Mouse (Mus musculus): Measurements from ENCODE around the gene Rilp. TPM values are rescaled to one million over a fixed set of nuclear protein-coding genes. Genes with fewer than 3 reads are reported as not detected.
"Not testable (repeated sequence)": the region's sequence is repeated elsewhere in the genome, so short reads cannot be mapped to it uniquely, and the experiment has no call there.

Gene Rilp
- polyA plus RNA-seq, 1 experiment from 2014 or later, result 0.27 TPM

- Histone ChIP-seq H3K4me3 (ENCODE audit: low read depth, low read length) (no peak overlapping the region), H3K4me1 (ENCODE audit: control insufficient read depth, insufficient read depth, low read length) (peaks cover 10% of the 10 kb centered on the region; the same call in 1 of the 2 replicates), H3K27me3 (ENCODE audit: control insufficient read depth, insufficient read depth, low read length) (no peaks in the 10 kb centered on the region), H3K36me3 (replicated peaks; ENCODE audit: control insufficient read depth, insufficient read depth, low read depth, low read length) (no peaks in the 10 kb centered on the region), H3K27ac (replicated peaks; ENCODE audit: low read depth, low read length) (no peak overlapping the region), H3K9ac (replicated peaks; ENCODE audit: low read length) (no peak overlapping the region), H3K9me3 (replicated peaks; ENCODE audit: control insufficient read depth, low read length) (no peaks in the 10 kb centered on the region), H3K4me2 (ENCODE audit: low read depth, low read length) (no peak overlapping the region)
- ATAC-seq (replicated peaks; ENCODE audit: insufficient number of reproducible peaks, low FRiP score, low TSS enrichment, low read depth), result no peak
- DNase-seq (ENCODE audit: low spot score), result no peak
- 91% methylated on average over 5 of the region's 5 CpGs for WGBS
These were observed 41.4 kb downstream of the Rilp start for GRCm38 (mm10) chr11:75551321-75551720.

- Histone ChIP-seq H3K27me3 (ENCODE audit: control insufficient read depth, insufficient read depth, low read length) (no peaks in the 10 kb centered on the region), H3K9ac (replicated peaks; ENCODE audit: low read length) (peak overlapping the region; percentile 25; the same call in 1 of the 2 replicates), H3K4me2 (ENCODE audit: low read depth, low read length) (no peak overlapping the region), H3K27ac (replicated peaks; ENCODE audit: low read depth, low read length) (no peak overlapping the region), H3K4me3 (ENCODE audit: low read depth, low read length) (no peak overlapping the region), H3K4me1 (ENCODE audit: control insufficient read depth, insufficient read depth, low read length) (peaks cover 10% of the 10 kb centered on the region; the same call in 1 of the 2 replicates), H3K36me3 (replicated peaks; ENCODE audit: control insufficient read depth, insufficient read depth, low read depth, low read length) (no peaks in the 10 kb centered on the region), H3K9me3 (replicated peaks; ENCODE audit: control insufficient read depth, low read length) (no peaks in the 10 kb centered on the region)
- 68% methylated on average over 9 of the region's 9 CpGs for WGBS
- DNase-seq (ENCODE audit: low spot score) (peak; percentile 31), ATAC-seq (replicated peaks; ENCODE audit: insufficient number of reproducible peaks, low FRiP score, low TSS enrichment, low read depth) (no peak)
These were observed 42.1 kb downstream of the Rilp start for GRCm38 (mm10) chr11:75551961-75552441.

GRCm38 (mm10) chr11:75552906-75553482 is 43.1 kb downstream of the Rilp start:
- ATAC-seq (replicated peaks; ENCODE audit: insufficient number of reproducible peaks, low FRiP score, low TSS enrichment, low read depth) (no peak), DNase-seq (ENCODE audit: low spot score) (peak; percentile 70)
- no peak overlapping the region for H3K9ac ChIP-seq (replicated peaks; ENCODE audit: low read length)
- no peaks in the 10 kb centered on the region for H3K27me3 ChIP-seq (ENCODE audit: control insufficient read depth, insufficient read depth, low read length)
- WGBS, result 17% methylated on average over 7 of the region's 7 CpGs
- H3K4me1 ChIP-seq (ENCODE audit: control insufficient read depth, insufficient read depth, low read length), result peaks cover 10% of the 10 kb centered on the region; the same call in 1 of the 2 replicates
- H3K4me2 ChIP-seq (ENCODE audit: low read depth, low read length), result no peak overlapping the region
- no peak overlapping the region for H3K4me3 ChIP-seq (ENCODE audit: low read depth, low read length)
- no peaks in the 10 kb centered on the region for H3K9me3 ChIP-seq (replicated peaks; ENCODE audit: control insufficient read depth, low read length)
- no peaks in the 10 kb centered on the region for H3K36me3 ChIP-seq (replicated peaks; ENCODE audit: control insufficient read depth, insufficient read depth, low read depth, low read length)
- H3K27ac ChIP-seq (replicated peaks; ENCODE audit: low read depth, low read length), result no peak overlapping the region

GRCm38 (mm10) chr11:75556006-75556405 is 46.1 kb downstream of the Rilp start:
- H3K4me1 ChIP-seq (ENCODE audit: control insufficient read depth, insufficient read depth, low read length); H3K4me2 ChIP-seq (ENCODE audit: low read depth, low read length); ATAC-seq (replicated peaks; ENCODE audit: insufficient number of reproducible peaks, low FRiP score, low TSS enrichment, low read depth); H3K36me3 ChIP-seq (replicated peaks; ENCODE audit: control insufficient read depth, insufficient read depth, low read depth, low read length); H3K9me3 ChIP-seq (replicated peaks; ENCODE audit: control insufficient read depth, low read length); DNase-seq (ENCODE audit: low spot score); H3K9ac ChIP-seq (replicated peaks; ENCODE audit: low read length); H3K4me3 ChIP-seq (ENCODE audit: low read depth, low read length); H3K27ac ChIP-seq (replicated peaks; ENCODE audit: low read depth, low read length); H3K27me3 ChIP-seq (ENCODE audit: control insufficient read depth, insufficient read depth, low read length): not testable (repeated sequence)
- 95% methylated on average over 6 of the region's 6 CpGs for WGBS

- Histone ChIP-seq H3K27ac (replicated peaks; ENCODE audit: low read depth, low read length) (no peak overlapping the region), H3K4me1 (ENCODE audit: control insufficient read depth, insufficient read depth, low read length) (0 out of 2 replicates have a peak, but pooled peaks cover 1% of the 10 kb centered on the region), H3K9ac (replicated peaks; ENCODE audit: low read length) (no peak overlapping the region), H3K9me3 (replicated peaks; ENCODE audit: control insufficient read depth, low read length) (no peaks in the 10 kb centered on the region), H3K36me3 (replicated peaks; ENCODE audit: control insufficient read depth, insufficient read depth, low read depth, low read length) (no peaks in the 10 kb centered on the region), H3K4me3 (ENCODE audit: low read depth, low read length) (no peak overlapping the region), H3K4me2 (ENCODE audit: low read depth, low read length) (no peak overlapping the region), H3K27me3 (ENCODE audit: control insufficient read depth, insufficient read depth, low read length) (no peaks in the 10 kb centered on the region)
- DNase-seq (ENCODE audit: low spot score) (no peak), ATAC-seq (replicated peaks; ENCODE audit: insufficient number of reproducible peaks, low FRiP score, low TSS enrichment, low read depth) (no peak)
- 54% methylated on average over 6 of the region's 6 CpGs for WGBS
These were observed 47.2 kb downstream of the Rilp start for GRCm38 (mm10) chr11:75557142-75557541.

GRCm38 (mm10) chr11:75558101-75558500 is 48.2 kb downstream of the Rilp start:
- Histone ChIP-seq H3K9ac (replicated peaks; ENCODE audit: low read length) (no peak overlapping the region), H3K4me1 (ENCODE audit: control insufficient read depth, insufficient read depth, low read length) (no peaks in the 10 kb centered on the region), H3K27me3 (ENCODE audit: control insufficient read depth, insufficient read depth, low read length) (no peaks in the 10 kb centered on the region), H3K9me3 (replicated peaks; ENCODE audit: control insufficient read depth, low read length) (no peaks in the 10 kb centered on the region), H3K36me3 (replicated peaks; ENCODE audit: control insufficient read depth, insufficient read depth, low read depth, low read length) (no peaks in the 10 kb centered on the region), H3K27ac (replicated peaks; ENCODE audit: low read depth, low read length) (no peak overlapping the region), H3K4me3 (ENCODE audit: low read depth, low read length) (no peak overlapping the region), H3K4me2 (ENCODE audit: low read depth, low read length) (no peak overlapping the region)
- ATAC-seq (replicated peaks; ENCODE audit: insufficient number of reproducible peaks, low FRiP score, low TSS enrichment, low read depth) (no peak), DNase-seq (ENCODE audit: low spot score) (no peak)
- 90% methylated on average over 1 of the region's 1 CpGs for WGBS

- no peak overlapping the region for H3K9ac ChIP-seq (replicated peaks; ENCODE audit: low read length)
- 89% methylated on average over 8 of the region's 8 CpGs for WGBS
- H3K4me3 ChIP-seq (ENCODE audit: low read depth, low read length), result no peak overlapping the region
- no peak overlapping the region for H3K27ac ChIP-seq (replicated peaks; ENCODE audit: low read depth, low read length)
- H3K27me3 ChIP-seq (ENCODE audit: control insufficient read depth, insufficient read depth, low read length), result no peaks in the 10 kb centered on the region
- no peaks in the 10 kb centered on the region for H3K36me3 ChIP-seq (replicated peaks; ENCODE audit: control insufficient read depth, insufficient read depth, low read depth, low read length)
- ATAC-seq (replicated peaks; ENCODE audit: insufficient number of reproducible peaks, low FRiP score, low TSS enrichment, low read depth) (no peak), DNase-seq (ENCODE audit: low spot score) (no peak)
- no peak overlapping the region for H3K4me2 ChIP-seq (ENCODE audit: low read depth, low read length)
- H3K9me3 ChIP-seq (replicated peaks; ENCODE audit: control insufficient read depth, low read length), result no peaks in the 10 kb centered on the region
- no peaks in the 10 kb centered on the region for H3K4me1 ChIP-seq (ENCODE audit: control insufficient read depth, insufficient read depth, low read length)
These were observed 50.1 kb downstream of the Rilp start for GRCm38 (mm10) chr11:75559870-75560504.
